Mouse (Mus musculus) embryonic fibroblast, embryonic 13.5 days (primary cell): ENCODE measurements around the gene Sec24a.

Experiments used
- CTCF ChIP-seq: IDR thresholded peaks from 2 replicates; pipeline ENCODE4 v1.5.1; 2011; ENCODE audit warnings: mild to moderate bottlenecking, control low read depth, low read length, moderate library complexity, borderline replicate concordance; ENCODE audit not compliant: insufficient read depth
- POLR2A ChIP-seq: IDR thresholded peaks from 2 replicates; pipeline ENCODE4 v1.6.1; 2011; ENCODE audit warnings: low read depth, mild to moderate bottlenecking, control low read depth, low read length, moderate library complexity

GRCm38 (mm10) chr11:51675386-51675785 is 88.0 kb downstream of the Sec24a start:
- TF ChIP-seq CTCF: no peak
- no peak for TF ChIP-seq POLR2A
